Mouse (Mus musculus) 416B (cell line): ENCODE data around the gene Kri1.
"Not testable (repeated sequence)": the region's sequence is repeated elsewhere in the genome, so short reads cannot be mapped to it uniquely, and the experiment has no call there.

ENCODE experiments used
- DNase-seq: peaks from one replicate; pipeline ENCODE4 v3.0.0; 2011; ENCODE audit warnings: low read depth

Kri1 gene

DNA sequence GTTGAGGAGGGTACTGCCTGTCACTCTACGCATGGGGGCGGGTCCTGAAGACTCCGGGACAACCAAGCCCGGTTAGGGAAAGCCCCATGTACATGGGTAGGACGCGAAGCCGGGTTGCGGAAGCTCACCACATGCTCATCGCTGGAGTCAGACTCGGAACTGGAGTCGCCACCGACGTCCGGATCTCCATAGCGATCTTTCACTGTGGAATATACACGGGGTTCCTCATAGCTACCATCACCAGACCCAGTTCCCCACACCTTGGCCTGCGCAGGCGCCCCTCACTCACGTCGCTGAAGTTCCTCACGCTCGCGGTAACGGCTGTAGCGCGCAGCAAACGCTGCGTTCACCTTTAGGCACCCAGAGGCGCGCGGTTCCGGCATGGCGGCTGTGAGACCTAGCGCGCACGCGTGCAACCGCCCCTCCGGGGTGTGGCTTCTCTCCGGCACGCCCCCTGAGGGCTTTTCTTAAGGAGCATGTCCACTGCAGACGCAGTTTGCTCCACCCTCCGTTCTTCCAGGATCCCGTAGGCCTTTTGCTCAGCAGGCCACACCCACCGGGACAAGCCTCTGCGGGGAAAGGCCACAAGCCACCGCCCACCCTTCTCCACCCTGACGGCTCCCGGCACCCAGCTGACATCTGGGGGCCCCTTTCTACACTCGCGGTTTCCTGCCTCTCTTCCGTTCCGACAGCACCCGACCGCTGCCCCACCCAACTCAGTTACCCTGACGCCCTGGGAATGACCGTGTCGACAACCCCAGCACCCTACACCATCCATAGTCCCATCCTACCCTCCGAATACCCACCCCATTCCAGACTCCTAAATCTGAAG lies at the start of gene Kri1:
Gene Kri1, minus strand, starts transcription at position 399 of the 832 bp plus-strand sequence.
- DNase-seq = peak; percentile 100

- no peak for DNase-seq
Observed at GRCm38 (mm10) chr9:21336491-21336890, 48.7 kb upstream of the Kri1 start.

DNA sequence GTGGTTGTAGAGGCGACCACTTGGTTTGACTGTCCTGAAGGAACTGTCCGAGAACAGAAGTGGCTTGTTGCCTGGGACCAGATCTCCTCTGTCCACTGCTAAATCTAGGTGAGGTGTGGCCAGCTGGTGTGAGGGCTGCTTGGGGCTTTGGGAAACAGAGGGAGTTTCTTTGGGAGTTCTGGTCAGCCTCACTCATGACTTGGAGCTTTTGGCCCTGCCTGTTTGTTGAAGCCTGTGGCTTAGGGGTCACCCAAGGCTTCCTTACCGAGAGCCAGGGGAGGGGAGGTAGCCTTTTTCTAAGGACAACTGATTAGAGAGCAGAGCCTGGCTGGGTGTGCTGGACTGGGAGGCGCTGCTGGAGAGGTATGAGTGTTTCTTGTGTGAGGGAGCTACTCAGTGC lies 47.6 kb upstream of the Kri1 start:
- no peak for DNase-seq

- DNase-seq = no peak
Observed at GRCm38 (mm10) chr9:21334747-21335146, 47.0 kb upstream of the Kri1 start.

- DNase-seq = no peak
Observed at GRCm38 (mm10) chr9:21333523-21333922, 45.8 kb upstream of the Kri1 start.

DNA sequence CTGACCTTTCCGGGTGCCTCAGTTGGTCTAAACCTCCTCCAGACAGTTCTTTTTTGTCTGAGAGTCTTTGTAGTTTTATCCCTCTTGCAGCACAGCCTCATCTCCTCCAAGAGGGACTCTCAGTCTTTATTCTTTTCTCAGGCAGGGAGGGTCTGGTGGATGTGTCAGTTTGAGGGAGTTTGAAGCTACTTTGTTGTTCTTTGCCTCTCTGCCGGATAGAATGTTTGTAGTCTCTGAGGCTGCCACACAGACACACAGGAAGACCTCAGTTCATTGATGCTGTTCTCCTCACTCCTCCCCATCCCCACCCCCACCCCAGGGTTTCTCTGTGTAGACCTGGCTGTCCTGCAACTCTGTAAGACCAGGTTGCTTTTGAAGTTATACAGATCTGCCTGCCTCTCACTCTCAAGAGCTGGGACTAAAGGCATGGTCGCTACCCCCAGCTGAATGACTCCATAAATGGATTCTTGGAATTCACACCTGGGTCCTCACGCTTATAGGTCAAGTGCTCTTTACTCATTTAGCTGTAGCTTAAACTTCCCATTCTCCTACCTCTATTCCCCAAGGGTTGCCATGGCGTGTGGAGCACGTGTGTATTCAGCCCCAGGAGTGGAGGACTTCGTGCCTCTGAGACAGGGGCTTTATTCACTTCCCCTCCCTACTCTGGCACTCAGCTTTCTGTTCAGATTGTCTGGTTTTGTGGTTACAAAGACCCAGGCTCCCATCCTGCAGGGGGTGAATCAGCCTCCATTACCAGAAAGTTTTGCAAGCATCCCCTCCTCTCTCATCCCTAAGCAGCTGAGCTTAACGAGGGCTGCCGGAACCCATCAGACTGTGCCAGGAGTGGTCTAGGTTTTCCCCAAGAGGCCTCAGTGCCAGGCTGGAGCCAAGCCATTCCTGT lies 44.6 kb upstream of the Kri1 start:
- DNase-seq = peak; percentile 86

- peak; percentile 90 for DNase-seq
Observed at GRCm38 (mm10) chr9:21331365-21332140, 43.8 kb upstream of the Kri1 start.

DNA sequence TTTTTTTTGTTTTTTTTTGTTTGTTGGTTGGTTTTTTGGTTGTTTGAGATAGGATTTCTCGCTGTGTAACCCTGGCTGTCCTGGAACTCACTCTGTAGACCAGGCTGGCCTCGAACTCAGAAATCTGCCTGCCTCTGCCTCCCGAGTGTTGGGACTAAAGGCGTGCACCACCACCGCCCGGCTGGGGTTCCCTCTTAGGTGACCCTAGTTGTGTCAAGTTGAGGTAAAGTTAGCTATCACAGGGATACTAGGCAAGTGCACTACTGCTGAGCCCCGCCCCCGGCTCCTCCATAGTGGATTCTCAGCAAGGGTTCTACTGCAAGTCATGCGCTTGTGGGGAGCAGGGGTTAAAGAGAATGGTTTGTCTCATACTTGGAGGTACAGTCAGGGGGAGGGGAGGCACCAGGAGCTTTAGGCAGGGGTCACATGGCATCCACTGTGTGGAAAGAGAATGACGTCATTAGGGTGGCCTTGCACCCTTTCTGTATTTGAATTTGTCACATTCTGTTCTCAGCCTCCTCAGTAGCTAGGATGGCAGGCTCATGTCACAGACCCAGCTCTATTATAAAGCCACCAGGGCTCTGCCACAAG lies 42.0 kb upstream of the Kri1 start:
- no peak for DNase-seq

- DNase-seq = peak; percentile 24
Observed at GRCm38 (mm10) chr9:21329041-21329440, 41.3 kb upstream of the Kri1 start.

GRCm38 (mm10) chr9:21328041-21328440 lies 40.3 kb upstream of the Kri1 start:
- peak; percentile 63 for DNase-seq

- peak; percentile 54 for DNase-seq
Observed at GRCm38 (mm10) chr9:21327569-21327968, 39.8 kb upstream of the Kri1 start.

DNA sequence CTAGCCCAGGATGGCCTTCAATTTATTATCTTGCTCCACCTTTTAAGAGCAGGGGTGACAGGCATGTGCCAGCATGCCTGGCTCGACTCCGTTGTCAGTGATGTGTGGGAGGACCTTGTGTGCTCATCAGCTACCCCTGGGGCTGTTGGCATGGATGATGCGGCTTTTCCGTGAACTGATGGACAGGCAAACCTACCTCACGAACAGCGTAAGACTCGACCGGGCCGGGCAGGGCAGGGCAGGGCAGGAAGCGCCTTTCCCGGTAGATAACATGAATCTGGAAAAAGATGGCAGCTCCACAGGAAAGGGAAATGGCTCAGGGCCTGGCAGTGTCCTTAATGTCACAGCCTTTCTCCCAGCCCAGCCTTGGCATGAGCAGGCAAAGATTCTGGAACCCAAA lies 36.5 kb upstream of the Kri1 start:
- DNase-seq = peak; percentile 38

DNA sequence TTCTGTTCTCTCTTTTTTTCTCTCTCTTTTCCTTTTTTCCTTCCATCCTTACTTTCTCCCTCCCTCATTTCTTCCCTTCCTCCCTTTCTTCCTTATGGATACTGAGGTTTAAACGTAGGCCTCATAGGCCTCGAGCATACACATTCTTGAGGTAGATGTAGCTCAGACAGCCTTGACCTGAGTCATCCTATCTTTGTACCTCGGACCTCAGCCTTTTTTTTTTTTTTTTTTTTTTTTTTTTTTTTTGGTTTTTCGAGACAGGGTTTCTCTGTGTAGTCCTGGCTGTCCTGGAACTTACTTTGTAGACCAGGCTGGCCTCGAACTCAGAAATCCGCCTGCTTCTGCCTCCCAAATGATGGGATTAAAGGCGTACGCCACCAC lies 35.1 kb upstream of the Kri1 start:
- not testable (repeated sequence) for DNase-seq

- DNase-seq = no peak
Observed at GRCm38 (mm10) chr9:21322211-21322916, 34.6 kb upstream of the Kri1 start.

DNA sequence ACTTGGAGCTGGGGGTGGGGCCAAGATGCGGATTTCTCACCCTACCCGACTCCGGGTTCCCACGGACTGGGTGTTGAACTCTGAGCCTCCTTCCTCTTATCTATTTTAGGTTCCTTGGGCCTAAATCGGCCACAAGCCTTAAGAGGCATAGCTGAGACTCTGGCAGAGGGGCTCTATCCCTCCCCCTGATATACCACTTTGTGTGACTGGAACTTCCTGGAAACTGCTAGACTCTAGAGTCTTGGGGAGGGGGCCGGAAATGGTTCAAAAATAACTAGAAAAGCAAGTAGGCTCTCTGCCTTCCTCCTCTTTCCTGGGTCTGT lies 33.7 kb upstream of the Kri1 start:
- DNase-seq = peak; percentile 80

GRCm38 (mm10) chr9:21320619-21321512 lies 33.1 kb upstream of the Kri1 start, which contains the start of gene Slc44a2:
Slc44a2 (plus strand) TSS chr9:21320698.
- DNase-seq = peak; percentile 88

- no peak for DNase-seq
Observed at GRCm38 (mm10) chr9:21320280-21320618, 32.5 kb upstream of the Kri1 start.

DNA sequence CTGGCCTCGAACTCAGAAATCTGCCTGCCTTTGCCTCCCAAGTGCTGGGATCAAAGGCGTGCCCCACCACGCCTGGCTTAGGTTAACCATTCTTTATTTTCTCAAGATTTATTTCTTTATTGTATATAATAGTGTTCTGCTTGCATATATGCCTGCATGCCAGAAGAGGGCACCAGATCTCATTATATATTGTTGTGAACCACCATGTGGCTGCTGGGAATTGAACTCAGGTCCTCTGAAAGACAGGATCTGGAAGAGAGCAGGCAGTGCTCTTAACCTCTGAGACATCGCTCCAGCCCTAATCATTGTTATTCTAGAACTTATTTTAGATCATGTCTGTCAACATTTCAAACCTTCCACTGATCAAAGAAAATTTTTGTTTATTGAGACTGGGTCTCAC lies 31.7 kb upstream of the Kri1 start:
- DNase-seq = no peak

DNA sequence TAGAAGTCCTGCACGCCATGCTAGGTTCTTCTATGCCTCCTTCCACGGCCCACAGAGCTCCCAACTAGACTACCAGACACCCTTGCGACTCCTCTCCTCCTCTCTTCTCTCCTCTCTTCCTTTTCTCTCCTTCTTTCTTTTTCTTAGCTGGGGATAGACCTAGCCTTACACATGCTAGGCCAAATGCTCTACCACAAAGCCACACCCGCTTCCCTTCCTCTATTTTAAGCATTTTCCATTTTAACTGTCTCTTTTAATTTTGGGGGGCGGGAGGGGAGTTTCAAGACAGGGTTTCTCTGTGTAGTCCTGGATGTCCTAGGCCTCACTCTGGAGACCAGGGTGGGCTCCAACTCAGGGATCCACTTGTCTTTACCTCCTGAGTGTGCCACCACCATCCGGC lies 31.0 kb upstream of the Kri1 start:
- peak; percentile 69 for DNase-seq

DNA sequence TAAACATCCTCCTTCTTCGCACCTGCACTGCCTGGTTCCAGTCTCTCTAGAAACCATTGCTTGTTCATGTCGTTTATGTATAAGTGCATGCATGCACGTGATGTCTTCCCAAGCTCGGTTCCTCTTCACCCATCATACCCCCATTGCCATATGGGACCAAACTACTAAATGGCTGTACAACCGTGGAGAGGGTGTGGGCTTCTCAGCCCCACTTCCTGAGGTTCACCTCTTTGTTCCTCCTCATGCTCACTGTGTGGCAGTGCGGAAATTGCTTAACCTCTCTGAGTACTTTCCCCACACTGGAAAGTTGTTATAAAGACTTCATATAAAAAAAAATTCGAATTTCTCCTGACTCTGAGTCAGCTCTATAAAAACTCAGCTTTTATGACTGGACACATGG lies 28.9 kb upstream of the Kri1 start:
- peak; percentile 82 for DNase-seq
